ENCODE assay signal across 8 mouse cellular contexts in genomic region chr10:61697028-61697427, GRCm38 (mm10). TPM values are rescaled to one million over a fixed set of nuclear protein-coding genes. Genes with fewer than 3 reads are reported as not detected.
A peak's percentile ranks its signal among the peaks of the same experiment; 100 is the strongest.
DNase-seq lines count a peak whose midpoint lies in the region; ATAC-seq and TF ChIP-seq lines count a peak whose summit lies in the region.

No protein-coding gene starts in this region.

- ATAC-seq in forebrain, embryonic 14.5 days: no peak
- ATAC-seq in neural tube, embryonic 14.5 days (ENCODE audit: low read depth): no peak
- ATAC-seq in activated CD4-positive, CD25-positive, alpha-beta regulatory T cell, adult 4 months: no peak

- peaks cover 21% of the 10 kb centered on the region for H3K36me3 ChIP-seq in forebrain, embryonic 14.5 days (ENCODE audit: control insufficient read depth, insufficient read depth, low read length)
- peaks cover 16% of the 10 kb centered on the region for H3K36me3 ChIP-seq in neural tube, embryonic 14.5 days (ENCODE audit: control insufficient read depth, insufficient read depth, low read length)

- H3K4me1 ChIP-seq in forebrain, embryonic 14.5 days (ENCODE audit: control insufficient read depth, insufficient read depth, low read length): peaks cover 11% of the 10 kb centered on the region
- peaks cover 13% of the 10 kb centered on the region for H3K4me1 ChIP-seq in neural tube, embryonic 14.5 days (ENCODE audit: control insufficient read depth, insufficient read depth, low read length)

- no peaks in the 10 kb centered on the region for H3K9me3 ChIP-seq in forebrain, embryonic 14.5 days (replicated peaks; ENCODE audit: control insufficient read depth, low read length)
- H3K9me3 ChIP-seq in neural tube, embryonic 14.5 days (ENCODE audit: control insufficient read depth, low read length): no peaks in the 10 kb centered on the region

- H3K4me2 ChIP-seq in forebrain, embryonic 14.5 days (ENCODE audit: low read length): peak overlapping the region; percentile 99
- peak overlapping the region; percentile 100 for H3K4me2 ChIP-seq in neural tube, embryonic 14.5 days (ENCODE audit: low read depth, low read length)

- H3K27ac ChIP-seq in left cerebral cortex, adult 2 months: no peak overlapping the region
- H3K27ac ChIP-seq in forebrain, embryonic 14.5 days (ENCODE audit: low read depth, low read length): no peak overlapping the region
- H3K27ac ChIP-seq in neural tube, embryonic 14.5 days (ENCODE audit: low read depth, low read length): no peak overlapping the region

- H3K27me3 ChIP-seq in forebrain, embryonic 14.5 days (replicated peaks; ENCODE audit: control insufficient read depth, insufficient read depth, low read length): no peaks in the 10 kb centered on the region
- no peaks in the 10 kb centered on the region for H3K27me3 ChIP-seq in neural tube, embryonic 14.5 days (ENCODE audit: control insufficient read depth, insufficient read depth, low read length)

- 91% methylated on average over 2 of the region's 2 CpGs for WGBS in forebrain, embryonic 14.5 days
- 89% methylated on average over 2 of the region's 2 CpGs for WGBS in neural tube, embryonic 14.5 days

- TF ChIP-seq CTCF in left cerebral cortex, adult 2 months (IDR thresholded peaks at IDR 0.05): no peak

- no peak for DNase-seq in left cerebral cortex, adult 2 months (ENCODE audit: extremely low spot score in 1 of 2, low spot score in 2 of 2)
- DNase-seq in left cerebral cortex, postnatal 10 days (ENCODE audit: extremely low spot score in 1 of 2, low spot score in 2 of 2): no peak
- DNase-seq in forebrain, embryonic 14.5 days (ENCODE audit: low spot score): no peak
- DNase-seq in kidney, postnatal 14 days: peak; percentile 91
- no peak for DNase-seq in layer of hippocampus, adult 8-10 months (ENCODE audit: low spot score in 2 of 2)
- no peak for DNase-seq in spleen, adult 18-20 months

- intact Hi-C loops in left cerebral cortex, adult 2 months (cut with DNase I): no loop called here
- intact Hi-C loops in left cerebral cortex, postnatal 10 days (cut with DNase I): no loop called here

- H3K9ac ChIP-seq in forebrain, embryonic 14.5 days (ENCODE audit: low read length): no peak overlapping the region
- H3K9ac ChIP-seq in neural tube, embryonic 14.5 days (replicated peaks; ENCODE audit: low read depth, low read length): no peak overlapping the region

- H3K4me3 ChIP-seq in left cerebral cortex, adult 2 months: peak overlapping the region; percentile 100
- 0 out of 2 replicates have a peak overlapping the region, but pooled peaks have one; percentile 82 for H3K4me3 ChIP-seq in forebrain, embryonic 14.5 days (ENCODE audit: low read depth, low read length)
- peak overlapping the region; percentile 76 for H3K4me3 ChIP-seq in neural tube, embryonic 14.5 days (ENCODE audit: low read depth, low read length)

RNA-seq across cellular contexts. Expression of gene Tysnd1, which starts 1.7 kb away (rescaled TPM):
- total RNA-seq in left cerebral cortex, adult 2 months (2021): 10 to 100 TPM; 22.7 to 23.3 TPM
- total RNA-seq in left cerebral cortex, postnatal 10 days (2021): 10 to 100 TPM; 28.5 to 36.6 TPM
- 23.7 and 24.6 TPM in 2 replicates for polyA plus RNA-seq in forebrain, embryonic 14.5 days (2014; fragmentation: Nextera tagmentation; extraction: Ambion mirVana)
- polyA plus RNA-seq in neural tube, embryonic 14.5 days (2014; fragmentation: Nextera tagmentation; extraction: Ambion mirVana): 26.5 and 26.7 TPM in 2 replicates
- 10 to 100 TPM; 20.2 to 22.9 (median 20.8) TPM for total RNA-seq in layer of hippocampus, adult 8-10 months (2022)
- polyA plus RNA-seq in activated CD4-positive, CD25-positive, alpha-beta regulatory T cell, adult 4 months (2017; shearing (Covaris generic)): 1 to 10 TPM; 2.9 to 3.7 TPM

RNA-seq across cellular contexts. Expression of gene Sar1a, which starts 16.9 kb away (rescaled TPM):
- total RNA-seq in left cerebral cortex, adult 2 months (2021): 100 to 1,000 TPM; 122 to 126 TPM
- 100 to 1,000 TPM; 133 to 136 TPM for total RNA-seq in left cerebral cortex, postnatal 10 days (2021)
- polyA plus RNA-seq in forebrain, embryonic 14.5 days (2014; fragmentation: Nextera tagmentation; extraction: Ambion mirVana): 245 and 253 TPM in 2 replicates
- 185 and 218 TPM in 2 replicates for polyA plus RNA-seq in neural tube, embryonic 14.5 days (2014; fragmentation: Nextera tagmentation; extraction: Ambion mirVana)
- total RNA-seq in layer of hippocampus, adult 8-10 months (2022): 100 to 1,000 TPM; 118 to 126 (median 121) TPM
- 100 to 1,000 TPM; 101 to 110 TPM for polyA plus RNA-seq in activated CD4-positive, CD25-positive, alpha-beta regulatory T cell, adult 4 months (2017; shearing (Covaris generic))

RNA-seq across cellular contexts. Expression of gene Aifm2, which starts 18.0 kb away (rescaled TPM):
- 10 to 100 TPM in 1 of 2 experiments, 1 to 10 TPM in 1; 6.7 to 10.3 TPM for total RNA-seq in left cerebral cortex, adult 2 months (2021)
- 1 to 10 TPM; 7.0 to 7.4 TPM for total RNA-seq in left cerebral cortex, postnatal 10 days (2021)
- polyA plus RNA-seq in forebrain, embryonic 14.5 days (2014; fragmentation: Nextera tagmentation; extraction: Ambion mirVana): 4.4 and 5.2 TPM in 2 replicates
- 12.8 and 13.0 TPM in 2 replicates for polyA plus RNA-seq in neural tube, embryonic 14.5 days (2014; fragmentation: Nextera tagmentation; extraction: Ambion mirVana)
- 10 to 100 TPM in 1 of 4 experiments, 1 to 10 TPM in 3; 9.4 to 11.2 (median 9.4) TPM for total RNA-seq in layer of hippocampus, adult 8-10 months (2022)
- 1 to 10 TPM; 1.9 to 3.1 TPM for polyA plus RNA-seq in activated CD4-positive, CD25-positive, alpha-beta regulatory T cell, adult 4 months (2017; shearing (Covaris generic))

RNA-seq across cellular contexts. Expression of gene Ppa1, which starts 48.7 kb away (rescaled TPM):
- total RNA-seq in left cerebral cortex, adult 2 months (2021): 100 to 1,000 TPM; 100 to 115 TPM
- 100 to 1,000 TPM; 121 to 129 TPM for total RNA-seq in left cerebral cortex, postnatal 10 days (2021)
- polyA plus RNA-seq in forebrain, embryonic 14.5 days (2014; fragmentation: Nextera tagmentation; extraction: Ambion mirVana): 264 and 265 TPM in 2 replicates
- polyA plus RNA-seq in neural tube, embryonic 14.5 days (2014; fragmentation: Nextera tagmentation; extraction: Ambion mirVana): 196 and 198 TPM in 2 replicates
- 100 to 1,000 TPM in 3 of 4 experiments, 10 to 100 TPM in 1; 98.3 to 113 (median 102) TPM for total RNA-seq in layer of hippocampus, adult 8-10 months (2022)
- 10 to 100 TPM; 69.2 to 88.9 TPM for polyA plus RNA-seq in activated CD4-positive, CD25-positive, alpha-beta regulatory T cell, adult 4 months (2017; shearing (Covaris generic))
